10 mouse cellular contexts compared by ENCODE assay signal in the genomic region with DNA sequence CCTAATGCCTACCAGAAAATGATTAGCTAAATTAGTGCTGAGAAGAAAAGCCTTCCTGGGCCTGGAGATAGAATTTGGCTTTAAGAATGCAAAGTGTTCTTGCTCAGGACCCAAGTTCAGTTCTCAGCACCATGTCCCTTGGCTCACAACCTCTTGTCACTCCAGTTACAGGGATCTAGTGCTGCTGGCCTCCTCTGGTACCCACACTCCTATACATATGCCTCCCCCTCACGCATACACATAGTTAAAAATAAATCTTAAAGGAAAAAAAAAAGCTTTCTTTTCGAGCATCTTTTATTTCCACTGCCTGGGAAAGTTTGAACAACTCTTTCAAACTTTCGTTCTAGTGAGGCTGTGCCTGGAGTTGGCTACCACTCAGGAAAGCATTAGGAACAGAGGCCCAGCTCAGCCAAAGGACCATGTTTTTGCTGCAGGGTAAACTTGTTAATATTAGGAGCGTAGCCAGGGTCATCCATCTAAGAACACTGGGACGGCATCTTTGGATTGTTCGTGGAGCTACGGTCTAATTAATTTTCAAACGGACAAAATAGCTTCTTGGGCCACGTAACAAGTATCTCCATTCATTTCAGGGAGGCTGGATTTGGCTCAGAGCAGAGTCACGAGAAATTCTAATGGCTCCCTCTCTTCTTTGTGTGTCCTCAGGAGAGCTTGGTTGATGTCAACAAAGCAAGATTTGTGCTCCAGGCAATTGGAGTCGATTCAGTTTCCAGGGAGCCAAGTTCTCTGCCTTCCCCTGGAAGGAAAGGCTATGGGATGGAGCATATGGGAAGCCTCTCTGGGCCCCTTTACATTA.
A peak's percentile ranks its signal among the peaks of the same experiment; 100 is the strongest.
DNase-seq lines count a peak whose midpoint lies in the region; ATAC-seq lines count a peak whose summit lies in the region.
"Had no signal": no experiment of that assay in that cellular context is flagged by ENCODE, and none has a peak within 500 bp of the region (broad histone marks: within the 10 kb centered on the region; RNA-seq: fewer than 3 reads in every experiment).

No protein-coding gene starts in this region.

- peak; percentile 12 to 30 for DNase-seq in frontal cortex, adult 2 months (ENCODE audit: extremely low spot score in 1 of 2, low spot score in 1 of 2)
- no peak for DNase-seq in frontal cortex, postnatal 14 days (ENCODE audit: low spot score in 2 of 2)
- DNase-seq in brain, embryonic 18.5 days (ENCODE audit: low read depth, low spot score), result peak; percentile 63
- DNase-seq in natural killer cell, adult 2 months (ENCODE audit: low spot score in 2 of 2), result no peak
- no peak for DNase-seq in adrenal gland, adult 8-10 months
- DNase-seq in urinary bladder, adult 18-20 months (ENCODE audit: low spot score in 2 of 2), result no peak

- no peaks in the 10 kb centered on the region for H3K9me3 ChIP-seq in hindbrain, embryonic 16.5 days (ENCODE audit: control insufficient read depth, low read length)
- H3K9me3 ChIP-seq in midbrain, embryonic 15.5 days, result no peaks in the 10 kb centered on the region
- H3K9me3 ChIP-seq: heart, embryonic 15.5 days; liver, embryonic 15.5 days had no signal

- no peak overlapping the region for H3K9ac ChIP-seq in hindbrain, embryonic 16.5 days (ENCODE audit: low read depth, low read length)
- no peak overlapping the region for H3K9ac ChIP-seq in midbrain, embryonic 15.5 days
- H3K9ac ChIP-seq: heart, embryonic 15.5 days; liver, embryonic 15.5 days had no signal

- peak overlapping the region; percentile 40; the same call in 1 of the 2 replicates for H3K27ac ChIP-seq in hindbrain, embryonic 16.5 days (ENCODE audit: low read depth, low read length)
- no peak overlapping the region for H3K27ac ChIP-seq in midbrain, embryonic 15.5 days
- H3K27ac ChIP-seq: heart, embryonic 15.5 days; liver, embryonic 15.5 days had no signal

- no peaks in the 10 kb centered on the region for H3K36me3 ChIP-seq in hindbrain, embryonic 16.5 days (ENCODE audit: control insufficient read depth, insufficient read depth, low read length)
- no peaks in the 10 kb centered on the region for H3K36me3 ChIP-seq in midbrain, embryonic 15.5 days (replicated peaks)
- H3K36me3 ChIP-seq: heart, embryonic 15.5 days; liver, embryonic 15.5 days had no signal

- ATAC-seq in hindbrain, embryonic 16.5 days, result peak; percentile 95
- ATAC-seq in midbrain, embryonic 15.5 days (replicated peaks), result peak; percentile 68

- H3K4me1 ChIP-seq in hindbrain, embryonic 16.5 days (ENCODE audit: control insufficient read depth, insufficient read depth, low read depth, low read length), result no peaks in the 10 kb centered on the region; the same call in 1 of the 2 replicates
- H3K4me1 ChIP-seq in midbrain, embryonic 15.5 days, result peaks cover 18% of the 10 kb centered on the region
- H3K4me1 ChIP-seq: heart, embryonic 15.5 days; liver, embryonic 15.5 days had no signal

- H3K4me2 ChIP-seq in hindbrain, embryonic 16.5 days (ENCODE audit: low read length), result no peak overlapping the region
- no peak overlapping the region for H3K4me2 ChIP-seq in midbrain, embryonic 15.5 days
- H3K4me2 ChIP-seq: heart, embryonic 15.5 days; liver, embryonic 15.5 days had no signal

- no peak overlapping the region for H3K4me3 ChIP-seq in hindbrain, embryonic 16.5 days (ENCODE audit: low read length)
- H3K4me3 ChIP-seq in midbrain, embryonic 15.5 days, result no peak overlapping the region
- H3K4me3 ChIP-seq: heart, embryonic 15.5 days; liver, embryonic 15.5 days had no signal

- 28% methylated on average over 11 of the region's 11 CpGs for WGBS in hindbrain, embryonic 16.5 days
- WGBS in midbrain, embryonic 15.5 days, result 52% methylated on average over 11 of the region's 11 CpGs

- peaks cover 5% of the 10 kb centered on the region; the same call in 1 of the 2 replicates for H3K27me3 ChIP-seq in hindbrain, embryonic 16.5 days (replicated peaks; ENCODE audit: control insufficient read depth, insufficient read depth, low read length)
- peaks cover 23% of the 10 kb centered on the region for H3K27me3 ChIP-seq in midbrain, embryonic 15.5 days (replicated peaks)
- H3K27me3 ChIP-seq: heart, embryonic 15.5 days; liver, embryonic 15.5 days had no signal

Comparison
In these comparisons a context has a peak if more than half of its experiments do, and no peak if none do; other contexts are left out.
1. DNase-seq: peak in frontal cortex, adult 2 months (2 of 2) and brain, embryonic 18.5 days (single experiment); none in frontal cortex, postnatal 14 days (0 of 2), natural killer cell, adult 2 months (0 of 2), adrenal gland, adult 8-10 months (single experiment) and urinary bladder, adult 18-20 months (0 of 2).